Mouse (Mus musculus) megakaryocyte-erythroid progenitor cell, adult 5-6 weeks (primary cell): ENCODE data around the gene Sh3rf3. TPM values are rescaled to one million over a fixed set of nuclear protein-coding genes. Genes with fewer than 3 reads are reported as not detected.

ENCODE experiments used
- ATAC-seq: replicated peaks from 2 replicates; pipeline ENCODE4 v1.8.0; 2016; ENCODE audit warnings: mild to moderate bottlenecking, inconsistent platforms; ENCODE audit not compliant: severe bottlenecking, poor library complexity, low FRiP score, low TSS enrichment
- total RNA-seq, 2 experiments: library from RNA; stranded (forward) in 1 of 2; stranded (reverse) in 1 of 2; fragments of 200-1000, 215-1000 nt in 1 of 2; fragments of >200 nt in 1 of 2; fragmentation: Nextera tagmentation in 1 of 2; gene quantifications; 2 replicates each; pipeline ENCODE4 v1.2.3; 2014 to 2017

Gene Sh3rf3
- total RNA-seq, 2 experiments from 2014 or later, result not detected

DNA sequence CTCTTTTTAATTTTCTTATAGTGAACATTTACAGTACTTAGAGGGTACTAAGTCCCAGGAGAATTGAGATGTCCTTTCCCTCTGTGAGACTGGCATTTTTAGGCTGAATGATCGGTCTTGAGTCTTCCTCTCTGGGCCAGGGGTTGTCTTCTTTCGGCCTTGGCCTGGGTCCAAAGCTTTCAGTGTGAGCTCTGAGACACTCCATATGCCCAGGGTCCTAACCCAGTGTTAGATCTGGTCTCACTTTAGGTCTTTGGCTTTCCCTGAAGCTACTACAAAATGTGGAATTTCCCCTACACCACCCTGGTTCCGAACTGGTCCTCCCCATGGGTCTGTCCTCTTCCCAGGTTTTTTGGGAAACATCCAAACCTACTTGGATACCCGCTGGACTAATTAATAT is 155.1 kb downstream of the Sh3rf3 start:
- no peak for ATAC-seq

DNA sequence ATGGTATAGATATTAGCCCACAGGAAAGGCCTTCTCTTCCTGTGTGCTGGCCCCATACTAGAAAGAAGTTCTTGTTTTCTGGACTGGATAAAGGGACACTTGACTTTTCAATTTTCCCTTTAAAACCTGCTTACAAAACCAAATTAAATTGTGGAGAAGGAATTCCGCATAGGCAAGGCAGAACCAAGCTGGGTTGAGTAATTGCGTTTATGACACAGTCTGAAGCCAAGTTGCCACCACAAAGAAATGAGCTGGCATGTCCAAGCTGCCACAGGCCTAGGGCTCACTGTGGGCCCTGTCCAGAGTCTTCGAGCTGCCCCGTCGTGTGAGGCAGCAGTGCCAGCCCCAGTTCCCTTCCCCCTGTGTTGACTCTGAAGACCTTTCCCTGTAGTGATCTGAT is 156.2 kb downstream of the Sh3rf3 start:
- no peak for ATAC-seq

DNA sequence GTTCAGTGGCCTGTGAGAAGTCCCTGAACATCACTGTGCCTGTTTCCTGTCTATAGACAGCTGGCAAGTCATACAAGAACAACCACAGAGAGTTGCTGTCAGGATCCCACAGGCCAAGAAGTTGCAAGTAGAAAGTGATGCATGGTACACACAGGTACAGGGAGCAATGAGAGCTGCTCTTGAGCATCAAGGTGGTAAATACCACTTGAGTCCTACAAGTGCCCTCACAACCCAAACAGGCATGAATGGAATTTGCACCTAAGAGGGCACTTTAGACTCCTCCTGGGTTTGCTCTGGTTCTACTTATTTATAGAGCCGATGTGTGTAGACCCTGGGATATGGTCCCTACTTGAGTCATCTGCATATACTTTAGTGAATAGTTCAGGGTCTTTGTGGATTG is 159.0 kb downstream of the Sh3rf3 start:
- no peak for ATAC-seq

DNA sequence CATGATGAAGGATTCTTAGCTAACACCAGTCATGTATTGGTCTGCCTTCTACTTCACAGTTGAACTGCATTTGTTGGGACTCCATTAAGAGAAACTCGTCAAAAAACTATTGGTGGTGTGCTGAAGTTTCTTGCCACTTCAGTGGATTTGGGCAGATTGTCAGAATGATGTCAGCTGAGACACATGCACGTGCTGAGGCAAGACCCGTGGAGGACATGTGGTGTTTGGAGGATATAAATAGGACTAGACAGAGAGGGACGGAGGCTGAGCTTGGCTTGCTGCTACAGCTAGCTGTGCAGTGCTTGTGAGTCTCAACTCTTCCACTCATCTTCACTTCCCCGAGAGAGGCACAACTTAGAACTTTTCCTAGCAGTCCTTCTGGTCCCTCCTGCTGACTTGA is 161.0 kb downstream of the Sh3rf3 start:
- no peak for ATAC-seq

DNA sequence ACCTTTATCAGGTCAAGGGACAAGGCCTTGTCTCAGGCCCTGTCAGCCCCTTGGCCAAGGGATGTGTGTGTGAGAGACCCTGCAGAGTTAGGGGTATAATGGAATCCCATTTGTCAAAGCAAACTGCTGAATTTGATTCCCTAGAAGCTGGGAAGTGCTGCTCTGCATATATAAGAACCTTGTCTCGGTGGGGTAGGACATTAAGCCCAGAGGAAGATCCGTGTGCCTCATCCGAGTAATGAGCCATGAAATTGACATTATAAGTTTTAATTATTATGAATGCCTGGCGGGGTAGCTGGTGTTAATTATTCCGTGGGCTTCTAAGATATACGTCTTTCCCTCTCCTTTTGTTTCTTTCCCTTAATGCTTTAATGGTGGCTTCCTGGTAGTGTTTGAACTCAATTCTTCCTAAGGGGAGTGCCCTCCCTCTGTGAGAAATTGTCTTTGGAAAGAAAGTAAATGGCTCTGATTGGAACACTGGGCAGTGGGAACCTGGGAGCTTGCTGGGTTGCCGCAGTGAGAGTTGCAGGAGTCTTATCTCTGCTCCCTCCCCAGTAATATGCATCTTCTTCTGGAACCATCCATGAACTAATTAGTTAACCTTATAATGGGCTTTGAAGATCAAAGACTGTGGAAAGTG is 166.3 kb downstream of the Sh3rf3 start:
- ATAC-seq, result no peak

DNA sequence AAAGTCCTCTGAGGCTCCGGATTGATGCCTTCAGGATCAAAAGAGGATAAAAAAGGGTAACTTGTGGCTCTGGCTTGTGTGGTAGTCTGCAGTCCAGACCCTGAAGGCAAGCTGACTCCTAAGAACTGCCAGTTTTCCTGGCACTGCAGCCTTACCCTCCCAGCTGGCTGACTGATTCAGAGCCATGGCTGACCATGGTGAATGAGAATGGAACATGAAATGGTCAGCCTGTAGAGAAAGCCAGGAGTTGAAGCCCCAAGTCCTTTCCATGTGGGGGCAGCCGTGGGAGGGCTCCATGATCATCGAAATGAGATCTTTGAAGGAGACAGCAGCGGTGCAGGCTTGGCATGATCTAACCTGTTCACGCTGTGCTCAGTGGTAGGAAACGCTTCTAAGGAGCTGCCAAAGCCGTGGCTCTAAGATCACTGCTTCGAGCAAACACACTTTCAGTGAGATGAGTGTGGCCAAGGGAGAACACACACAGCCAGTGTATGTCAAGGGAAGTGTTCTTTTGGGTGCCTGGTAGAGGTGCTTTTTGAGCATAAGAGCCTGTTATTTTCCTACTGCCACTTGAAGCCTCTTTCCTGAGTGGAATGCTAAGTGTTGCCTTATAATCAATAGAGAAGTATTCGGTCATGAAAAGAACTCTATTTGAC is 168.6 kb downstream of the Sh3rf3 start:
- ATAC-seq, result no peak

DNA sequence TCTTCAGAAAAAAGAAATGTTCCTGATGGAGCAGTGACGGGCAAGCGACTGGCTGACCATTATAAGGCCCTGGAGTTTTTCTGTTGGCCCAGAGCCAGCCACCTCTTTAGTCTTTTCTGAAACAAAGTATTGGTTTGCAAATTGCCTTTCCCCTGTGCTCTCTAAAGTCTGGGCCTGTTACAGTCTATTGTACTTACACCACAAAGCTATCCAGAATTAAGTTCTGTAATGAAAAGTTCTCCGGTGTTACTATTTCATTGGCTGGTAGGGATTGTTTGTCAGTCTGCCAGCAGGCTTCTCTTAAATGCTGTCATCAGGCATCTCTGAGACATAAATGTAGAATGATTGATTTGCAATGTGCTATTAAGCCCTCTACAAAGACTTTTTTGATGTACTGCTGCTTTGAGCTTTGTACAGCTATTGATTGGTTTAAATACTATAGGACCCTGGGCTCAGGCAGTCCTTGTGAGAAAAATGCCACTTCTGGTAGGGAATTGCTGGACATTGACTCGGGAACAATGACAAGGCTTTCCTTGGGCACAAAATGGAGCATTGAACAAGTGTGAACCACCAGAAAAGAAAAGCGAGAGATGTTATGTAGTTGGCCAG is 169.5 kb downstream of the Sh3rf3 start:
- ATAC-seq, result no peak

DNA sequence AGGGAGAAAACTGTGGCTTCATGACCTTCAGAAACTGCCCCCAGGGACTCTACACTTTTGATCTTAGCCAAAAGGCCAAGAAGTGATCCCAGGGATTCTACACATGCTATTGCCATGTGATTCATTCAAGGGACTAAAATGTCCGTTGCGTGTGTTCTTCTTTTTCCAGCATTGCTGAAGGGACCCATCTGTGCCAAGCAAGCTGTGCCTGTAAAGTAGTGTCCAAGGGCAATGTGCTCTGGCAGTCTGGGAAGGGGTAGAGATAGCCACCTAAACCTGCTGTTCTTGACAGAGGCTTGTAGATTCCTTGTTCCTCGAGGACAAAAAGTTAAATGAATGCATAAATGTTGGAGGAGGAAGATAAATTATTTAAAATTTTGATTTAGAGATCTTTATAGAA is 178.5 kb downstream of the Sh3rf3 start:
- no peak for ATAC-seq

DNA sequence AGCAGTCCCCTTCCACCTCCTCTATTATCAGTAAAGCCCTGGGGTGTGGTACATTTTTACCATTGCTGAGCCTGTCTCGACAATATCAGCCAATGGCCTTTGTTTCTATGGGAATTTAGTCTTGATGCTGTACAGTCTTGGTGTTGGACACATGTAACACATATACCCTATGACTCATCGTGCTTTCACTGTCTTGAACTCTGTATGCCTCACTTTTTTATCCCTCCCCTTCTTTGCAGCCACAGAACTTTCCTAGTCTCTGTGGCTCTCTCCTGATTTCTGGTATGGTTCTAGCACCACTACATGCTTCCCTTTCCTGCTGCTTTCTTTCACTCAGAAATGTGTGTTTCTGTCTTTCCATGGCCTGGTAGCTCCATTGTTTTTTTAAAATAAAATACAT is 181.6 kb downstream of the Sh3rf3 start:
- no peak for ATAC-seq

DNA sequence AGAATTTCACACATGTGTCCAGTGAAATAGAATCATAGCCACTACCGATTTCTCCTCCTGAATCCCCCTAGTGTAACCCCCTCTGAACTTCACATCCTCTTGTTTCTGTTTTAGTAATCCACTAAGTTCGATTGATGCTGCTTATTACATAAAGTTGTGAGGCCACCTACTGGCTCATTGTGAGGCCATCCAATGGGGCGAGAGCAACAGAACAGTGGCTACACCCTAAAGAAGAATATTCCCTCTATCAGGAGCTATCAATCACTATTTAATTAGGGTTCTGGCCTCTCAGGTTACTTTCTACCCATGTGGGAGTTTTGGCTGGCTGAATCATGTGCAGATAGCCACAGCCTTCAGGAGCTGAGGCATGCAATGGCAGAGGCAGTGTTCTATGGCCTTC is 182.0 kb downstream of the Sh3rf3 start:
- ATAC-seq, result no peak

DNA sequence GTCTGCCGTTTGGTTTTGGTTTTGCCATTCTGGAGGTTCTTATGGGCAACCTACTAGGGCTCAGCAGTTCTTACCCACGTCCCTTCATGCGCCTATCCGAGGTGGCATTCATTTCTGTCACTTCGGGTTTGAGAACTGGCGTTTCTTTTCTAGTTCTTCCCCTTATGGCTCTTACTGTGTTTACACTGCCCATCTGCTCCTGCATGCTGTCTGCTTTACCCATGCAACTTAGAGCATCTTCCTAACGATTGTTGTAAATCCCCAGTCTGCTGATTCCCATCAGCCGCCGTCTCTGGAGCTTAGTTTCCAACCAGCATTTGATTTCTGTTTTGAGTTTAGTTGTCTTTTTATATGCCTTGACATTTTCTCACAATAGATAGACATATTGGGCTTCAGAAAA is 189.2 kb downstream of the Sh3rf3 start:
- no peak for ATAC-seq

DNA sequence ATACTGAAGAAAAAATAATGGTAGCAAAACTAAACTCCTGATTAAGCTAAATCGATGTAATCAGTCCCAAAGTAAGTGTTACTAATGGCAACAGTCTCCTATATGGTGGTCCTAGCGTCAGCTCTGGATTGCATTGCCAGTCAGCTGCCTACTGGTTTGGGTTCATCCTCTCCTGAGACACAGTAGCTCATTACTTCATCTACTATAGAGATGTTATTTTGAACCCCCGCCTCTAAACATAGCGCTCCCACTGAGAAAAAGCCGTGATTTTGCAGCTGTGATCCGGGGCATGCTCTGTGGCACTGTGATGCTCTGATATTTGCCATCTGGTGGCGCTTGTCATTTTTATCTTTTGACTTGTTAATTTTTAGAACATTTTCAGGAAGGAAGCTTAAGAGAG is 198.3 kb downstream of the Sh3rf3 start:
- ATAC-seq, result no peak

DNA sequence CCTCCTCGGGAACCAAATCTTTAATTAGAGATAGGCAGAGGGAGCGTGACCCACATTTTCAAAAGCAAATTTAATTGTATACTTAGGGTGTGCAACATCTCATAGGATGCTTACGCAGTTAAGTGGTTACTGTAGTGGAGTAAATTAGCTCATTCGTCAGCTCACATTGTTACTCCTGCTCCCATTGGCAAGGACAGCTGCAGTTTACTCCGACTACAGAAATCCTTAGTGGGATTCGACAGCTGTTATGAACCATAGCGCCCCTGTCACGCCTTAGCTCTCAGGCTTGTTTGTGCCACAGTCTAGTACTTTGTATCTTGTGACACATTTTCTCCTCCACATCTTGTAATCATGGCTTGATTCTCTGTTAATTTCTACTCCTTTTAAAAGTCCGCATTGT is 200.5 kb downstream of the Sh3rf3 start:
- no peak for ATAC-seq

DNA sequence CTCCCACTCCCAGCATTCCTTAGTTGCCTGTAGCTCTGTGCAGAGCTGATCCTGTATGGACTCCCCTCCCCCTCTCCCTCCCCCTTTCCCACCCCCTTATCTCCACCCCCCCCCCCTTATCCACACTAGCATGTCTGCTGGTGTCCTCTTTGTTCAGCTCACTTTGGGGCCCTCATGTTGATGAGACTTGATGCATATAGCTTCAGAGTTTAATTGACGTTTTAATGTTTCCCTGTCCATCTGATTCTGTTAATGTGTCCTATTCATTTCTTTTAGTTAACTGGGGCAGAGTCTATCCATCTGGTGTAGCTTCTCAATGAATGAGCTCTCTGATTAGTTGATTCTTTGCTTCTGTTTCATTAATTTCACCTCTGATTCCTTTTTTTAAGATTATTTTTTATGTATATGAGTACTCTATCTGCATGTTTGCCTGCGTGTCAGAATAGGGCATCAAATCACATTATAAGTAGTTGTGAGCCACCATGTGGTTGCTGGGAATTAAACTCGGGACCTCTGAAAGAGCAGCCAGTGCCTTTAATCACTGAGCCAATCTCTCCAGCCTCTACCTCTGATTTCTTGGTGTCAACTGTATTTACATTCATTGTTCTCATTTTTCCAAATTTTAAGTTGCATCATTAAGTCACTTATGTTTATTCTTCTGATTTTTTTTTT is 206.3 kb downstream of the Sh3rf3 start:
- no peak for ATAC-seq

DNA sequence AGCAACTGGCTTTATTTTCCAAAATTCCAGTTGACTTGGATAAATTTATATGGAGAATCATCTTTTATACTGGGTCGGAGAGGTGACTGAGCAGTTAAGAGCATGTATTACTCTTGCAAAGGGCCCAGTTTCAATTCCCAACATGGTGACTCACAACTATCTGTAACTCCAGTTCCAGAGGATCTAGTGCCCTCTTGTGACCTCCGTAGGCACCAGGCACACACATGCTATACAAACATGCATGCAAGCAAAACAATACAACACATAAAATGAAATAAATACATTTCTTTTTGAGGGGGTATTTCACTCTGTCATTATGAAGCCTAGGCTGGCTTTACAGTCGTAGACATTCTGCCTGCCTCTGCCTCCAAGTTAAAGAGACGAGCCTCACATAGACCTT is 237.3 kb downstream of the Sh3rf3 start:
- ATAC-seq, result no peak

DNA sequence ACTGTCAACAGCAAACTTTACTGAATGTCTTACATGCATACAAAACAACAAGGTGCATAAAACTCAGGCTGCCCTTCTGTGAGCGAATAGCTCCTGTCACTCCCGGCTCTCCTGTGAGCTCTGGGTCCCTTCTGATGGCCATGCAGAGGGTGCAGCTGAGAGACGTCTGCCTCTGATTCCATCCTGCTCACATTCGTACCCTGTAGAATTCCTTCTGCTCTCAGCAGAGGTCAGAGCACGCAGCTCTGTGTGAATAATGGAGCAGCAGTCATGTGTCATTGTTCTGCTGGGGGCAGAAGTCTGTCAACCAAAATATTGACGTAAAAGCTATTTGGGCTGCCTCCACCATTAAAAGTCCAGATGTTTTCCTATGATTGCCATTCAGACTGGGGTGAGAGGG is 243.1 kb downstream of the Sh3rf3 start:
- ATAC-seq, result no peak

DNA sequence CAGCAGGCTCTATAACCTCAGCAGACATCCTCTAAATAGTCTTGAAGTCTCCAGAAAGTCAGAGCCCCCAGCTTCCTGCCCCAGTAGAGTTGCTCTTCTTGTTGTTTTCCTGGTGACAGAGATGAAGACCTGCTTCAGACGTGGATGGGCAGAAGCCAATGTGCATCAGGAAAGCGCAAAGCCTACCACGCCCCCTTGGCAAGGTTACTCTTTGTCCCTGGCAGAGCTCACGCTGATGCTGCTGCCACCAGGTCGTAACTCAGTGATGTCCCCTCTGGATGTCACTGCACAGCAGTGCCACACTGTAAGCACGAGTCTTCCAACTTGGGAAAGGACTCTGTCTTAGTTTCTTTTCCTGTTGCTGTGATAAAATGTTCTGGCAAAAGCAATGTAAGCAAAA is 253.6 kb downstream of the Sh3rf3 start:
- no peak for ATAC-seq

DNA sequence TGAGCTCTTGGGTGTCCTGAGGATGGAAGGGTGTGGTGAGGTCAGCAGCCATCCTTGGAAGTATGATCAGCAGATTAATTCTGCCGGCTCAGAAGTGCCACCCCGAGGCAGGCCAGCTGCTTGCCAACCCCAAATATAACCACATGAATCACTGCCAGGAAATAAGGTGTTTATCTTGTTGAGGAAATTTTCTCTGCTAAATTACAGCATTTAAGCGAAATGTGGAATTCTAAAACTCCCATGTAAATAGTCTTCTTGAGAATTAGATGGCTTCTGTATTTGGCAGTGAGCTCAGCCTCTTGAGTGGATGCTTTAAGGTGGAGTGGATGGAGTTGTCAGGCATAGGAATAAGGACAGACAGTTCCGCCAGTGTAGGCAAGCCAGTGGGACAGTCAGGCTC is 259.7 kb downstream of the Sh3rf3 start:
- no peak for ATAC-seq

DNA sequence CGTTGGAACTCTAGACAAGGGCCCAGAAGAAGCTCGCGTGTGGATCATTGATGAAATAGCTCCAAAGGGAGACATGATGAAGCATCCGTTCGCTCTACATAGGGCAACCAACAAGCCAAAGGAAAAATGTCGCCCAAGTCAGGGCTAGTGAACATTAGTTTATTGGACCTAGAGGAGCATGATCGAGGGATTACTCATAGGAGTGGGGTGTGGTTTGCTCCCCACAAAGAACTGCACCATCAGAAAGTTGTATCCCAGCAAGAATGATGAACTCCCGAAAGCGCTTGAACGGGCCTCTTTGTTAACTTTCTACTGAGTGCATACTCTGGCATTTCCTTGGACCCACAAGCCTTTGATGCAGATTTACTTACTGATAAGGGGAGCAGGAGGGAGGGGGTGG is 263.5 kb downstream of the Sh3rf3 start:
- no peak for ATAC-seq

DNA sequence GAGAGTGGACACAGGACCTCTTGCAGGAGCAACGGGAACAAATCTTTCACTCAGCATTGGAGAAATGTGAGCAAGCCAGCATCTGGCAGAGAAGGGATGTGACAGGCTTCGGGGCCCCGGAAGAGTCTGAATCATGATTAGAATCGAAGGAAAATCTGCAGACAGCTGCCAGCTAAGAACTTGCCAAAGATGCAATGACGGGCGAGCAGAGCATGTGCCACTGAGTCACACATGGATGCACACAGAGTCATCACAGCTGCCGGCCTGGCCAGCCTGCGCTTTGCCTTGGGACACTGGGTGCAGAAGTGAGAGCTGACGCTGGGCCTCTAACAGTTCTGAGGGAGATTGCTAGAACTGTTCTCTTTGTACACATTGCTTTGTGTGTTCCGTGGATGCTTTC is 264.8 kb downstream of the Sh3rf3 start:
- ATAC-seq, result no peak

DNA sequence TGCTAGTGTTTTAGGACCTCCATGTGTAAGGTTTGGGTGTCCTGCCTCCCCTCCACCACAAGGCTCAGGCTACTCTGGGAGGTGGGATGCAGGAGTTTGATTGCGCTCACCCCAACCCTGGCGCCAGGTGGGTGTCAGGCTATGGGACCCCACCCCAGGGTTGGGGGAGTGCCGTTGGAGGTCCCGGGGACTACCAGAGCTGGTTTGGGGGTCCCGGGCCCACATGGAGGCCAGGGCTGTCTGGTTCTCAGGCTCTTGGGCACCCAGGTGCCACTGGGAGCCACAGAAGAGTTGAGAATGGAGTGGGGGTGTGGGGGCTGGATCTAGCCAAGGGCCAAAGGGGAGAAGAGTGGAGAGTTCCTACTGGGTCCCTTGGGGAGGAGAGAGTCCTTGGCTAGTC is 272.4 kb downstream of the Sh3rf3 start:
- ATAC-seq, result no peak
